Mouse (Mus musculus) myocyte (in vitro differentiated cells): ENCODE measurements at regions not wholly inside any gene's neighbourhood (a gene's known extent, or its start where the extent isn't known, plus 50 kb on each side); places are given as distances from the start of the nearest gene placed in this dataset.
A peak's percentile ranks its signal among the peaks of the same experiment; 100 is the strongest.

Experiments used
- H3K27me3 ChIP-seq: one replicate; pipeline ENCODE4 v1.6.1; 2011; ENCODE audit not compliant: control insufficient read depth, insufficient read depth, insufficient read length
- H3K36me3 ChIP-seq: one replicate; pipeline ENCODE4 v1.6.1; 2011; ENCODE audit not compliant: control insufficient read depth, insufficient read depth
- H3K4me2 ChIP-seq: one replicate; pipeline ENCODE4 v1.6.1; 2011; ENCODE audit warnings: low read depth, control low read depth
- H3K4me3 ChIP-seq: one replicate; pipeline ENCODE4 v1.5.1; 2011; ENCODE audit warnings: mild to moderate bottlenecking, control low read depth, moderate library complexity
- H3K79me2 ChIP-seq: one replicate; pipeline ENCODE4 v1.6.1; 2011; ENCODE audit not compliant: control insufficient read depth, insufficient read depth
- H3ac ChIP-seq: one replicate; pipeline ENCODE4 v1.6.1; 2011; ENCODE audit not compliant: control insufficient read depth, insufficient read length
- CEBPB ChIP-seq: IDR thresholded peaks from 2 replicates; pipeline ENCODE4 v1.6.1; 2011; ENCODE audit warnings: mild to moderate bottlenecking, moderate library complexity; ENCODE audit not compliant: poor library complexity, insufficient read depth, severe bottlenecking
- E2F4 ChIP-seq: IDR thresholded peaks from one replicate; pipeline ENCODE4 v1.6.1; 2011; ENCODE audit warnings: mild to moderate bottlenecking, control low read depth, moderate library complexity; ENCODE audit not compliant: insufficient read depth
- MAX ChIP-seq: IDR thresholded peaks from one replicate; pipeline ENCODE4 v1.6.1; 2011; ENCODE audit warnings: low read depth, mild to moderate bottlenecking, control low read depth
- MYOD1 ChIP-seq, 3 experiments: IDR thresholded peaks; one replicate each; pipeline ENCODE4 v1.6.1; 2011; ENCODE audit warnings: control low read depth in 2 of 3, low read depth in 2 of 3, mild to moderate bottlenecking in 2 of 3, moderate library complexity in 1 of 3; ENCODE audit not compliant: insufficient read length in 2 of 3, control insufficient read depth in 1 of 3
- MYOG ChIP-seq, 3 experiments: IDR thresholded peaks; one replicate each; pipeline ENCODE4 v1.6.1; 2011; ENCODE audit warnings: control low read depth in 2 of 3, low read depth in 2 of 3, mild to moderate bottlenecking in 2 of 3; ENCODE audit not compliant: insufficient read length in 2 of 3, control insufficient read depth in 1 of 3, insufficient read depth in 1 of 3
- POLR2A ChIP-seq: IDR thresholded peaks from one replicate; pipeline ENCODE4 v1.6.1; 2011; ENCODE audit warnings: low read depth, mild to moderate bottlenecking, control low read depth, moderate library complexity; ENCODE audit not compliant: insufficient read length
- POLR2AphosphoS2 ChIP-seq: IDR thresholded peaks from one replicate; pipeline ENCODE4 v1.6.1; 2011; ENCODE audit warnings: low read depth, control low read depth; ENCODE audit not compliant: insufficient read length
- REST ChIP-seq: IDR thresholded peaks from one replicate; pipeline ENCODE4 v1.6.1; 2011; ENCODE audit warnings: mild to moderate bottlenecking, control low read depth, moderate library complexity; ENCODE audit not compliant: insufficient read depth, insufficient read length
- SRF ChIP-seq: IDR thresholded peaks from one replicate; pipeline ENCODE4 v1.6.1; 2011; ENCODE audit warnings: low read depth; ENCODE audit not compliant: control insufficient read depth, insufficient read length
- TCF12 ChIP-seq: IDR thresholded peaks from one replicate; pipeline ENCODE4 v1.6.1; 2011; ENCODE audit warnings: mild to moderate bottlenecking, control low read depth; ENCODE audit not compliant: poor library complexity, insufficient read depth, severe bottlenecking
- TCF3 ChIP-seq: IDR thresholded peaks from one replicate; pipeline ENCODE4 v1.6.1; 2011; ENCODE audit warnings: low read depth, control low read depth; ENCODE audit not compliant: insufficient read length
- USF1 ChIP-seq: IDR thresholded peaks from one replicate; pipeline ENCODE4 v1.6.1; 2011; ENCODE audit warnings: low read depth, mild to moderate bottlenecking, control low read depth, moderate library complexity

GRCm38 (mm10) chr17:79472106-79472995 is 117.5 kb upstream of the Cdc42ep3 start:
- Histone ChIP-seq H3K4me3 (no peak overlapping the region), H3K27me3 (no peaks in the 10 kb centered on the region), H3K4me2 (no peak overlapping the region), H3K79me2 (no peaks in the 10 kb centered on the region), H3ac (no peak overlapping the region), H3K36me3 (no peaks in the 10 kb centered on the region)
- TF ChIP-seq SRF = no peak
- no peak for TF ChIP-seq USF1
- TF ChIP-seq POLR2AphosphoS2 = no peak
- no peak for TF ChIP-seq MYOD1 (IDR thresholded peaks at IDR 0.05; ENCODE audit: control insufficient read depth in 1 of 3, insufficient read length in 2 of 3, low read depth in 2 of 3)
- TF ChIP-seq MAX = no peak
- no peak for TF ChIP-seq TCF3
- no peak for TF ChIP-seq CEBPB
- TF ChIP-seq E2F4 = no peak
- no peak for TF ChIP-seq TCF12
- no peak for TF ChIP-seq POLR2A
- TF ChIP-seq MYOG (IDR thresholded peaks at IDR 0.05; ENCODE audit: control insufficient read depth in 1 of 3, insufficient read depth in 1 of 3, insufficient read length in 2 of 3, low read depth in 2 of 3) = no peak
- no peak for TF ChIP-seq REST

GRCm38 (mm10) chr17:79476671-79477070 is 121.8 kb upstream of the Cdc42ep3 start:
- Histone ChIP-seq H3K4me3 (no peak overlapping the region), H3K27me3 (no peaks in the 10 kb centered on the region), H3ac (no peak overlapping the region), H3K79me2 (no peaks in the 10 kb centered on the region), H3K4me2 (no peak overlapping the region), H3K36me3 (no peaks in the 10 kb centered on the region)
- no peak for TF ChIP-seq POLR2A
- peak; percentile 64 for TF ChIP-seq TCF12
- no peak for TF ChIP-seq REST
- TF ChIP-seq MYOD1 (IDR thresholded peaks at IDR 0.05; ENCODE audit: control insufficient read depth in 1 of 3, insufficient read length in 2 of 3, low read depth in 2 of 3) = peak; percentile 18 to 82 (median 68)
- TF ChIP-seq MYOG (IDR thresholded peaks at IDR 0.05; ENCODE audit: control insufficient read depth in 1 of 3, insufficient read depth in 1 of 3, insufficient read length in 2 of 3, low read depth in 2 of 3) = peak; percentile 53 to 94 (median 90)

GRCm38 (mm10) chr17:79481112-79481738 is 126.3 kb upstream of the Cdc42ep3 start:
- Histone ChIP-seq H3K36me3 (no peaks in the 10 kb centered on the region), H3K4me2 (no peak overlapping the region), H3ac (no peak overlapping the region), H3K27me3 (no peaks in the 10 kb centered on the region), H3K79me2 (no peaks in the 10 kb centered on the region), H3K4me3 (no peak overlapping the region)
- TF ChIP-seq TCF3 (no peak), SRF (no peak), POLR2A (no peak), USF1 (no peak), MAX (no peak), TCF12 (no peak), E2F4 (no peak), CEBPB (no peak), MYOD1 (IDR thresholded peaks at IDR 0.05; ENCODE audit: control insufficient read depth in 1 of 3, insufficient read length in 2 of 3, low read depth in 2 of 3) (no peak), POLR2AphosphoS2 (no peak)

GRCm38 (mm10) chr17:79481936-79482335 is 127.0 kb upstream of the Cdc42ep3 start:
- no peak overlapping the region for H3ac ChIP-seq
- no peaks in the 10 kb centered on the region for H3K36me3 ChIP-seq
- no peak overlapping the region for H3K4me2 ChIP-seq
- H3K27me3 ChIP-seq = no peaks in the 10 kb centered on the region
- TF ChIP-seq REST = no peak
- TF ChIP-seq E2F4 = no peak
- TF ChIP-seq POLR2A = no peak
- TF ChIP-seq TCF12 = no peak
- no peak for TF ChIP-seq MYOD1 (IDR thresholded peaks at IDR 0.05; ENCODE audit: control insufficient read depth in 1 of 3, insufficient read length in 2 of 3, low read depth in 2 of 3)
- TF ChIP-seq CEBPB = no peak
- TF ChIP-seq POLR2AphosphoS2 = no peak
- TF ChIP-seq USF1 = no peak
- no peak for TF ChIP-seq MYOG (IDR thresholded peaks at IDR 0.05; ENCODE audit: control insufficient read depth in 1 of 3, insufficient read depth in 1 of 3, insufficient read length in 2 of 3, low read depth in 2 of 3)
- TF ChIP-seq SRF = no peak
- no peak for TF ChIP-seq MAX
- TF ChIP-seq TCF3 = no peak
- no peak overlapping the region for H3K4me3 ChIP-seq
- no peaks in the 10 kb centered on the region for H3K79me2 ChIP-seq

- Histone ChIP-seq H3K4me2 (no peak overlapping the region), H3K36me3 (no peaks in the 10 kb centered on the region), H3ac (no peak overlapping the region), H3K4me3 (no peak overlapping the region), H3K27me3 (no peaks in the 10 kb centered on the region), H3K79me2 (no peaks in the 10 kb centered on the region)
- TF ChIP-seq E2F4 = no peak
- TF ChIP-seq TCF12 = no peak
- TF ChIP-seq CEBPB = no peak
- TF ChIP-seq TCF3 = no peak
- TF ChIP-seq MYOG (IDR thresholded peaks at IDR 0.05; ENCODE audit: control insufficient read depth in 1 of 3, insufficient read depth in 1 of 3, insufficient read length in 2 of 3, low read depth in 2 of 3) = no peak
- TF ChIP-seq MAX = no peak
- no peak for TF ChIP-seq MYOD1 (IDR thresholded peaks at IDR 0.05; ENCODE audit: control insufficient read depth in 1 of 3, insufficient read length in 2 of 3, low read depth in 2 of 3)
- no peak for TF ChIP-seq USF1
- TF ChIP-seq POLR2AphosphoS2 = no peak
- TF ChIP-seq REST = no peak
- TF ChIP-seq POLR2A = no peak
- no peak for TF ChIP-seq SRF
Observed at GRCm38 (mm10) chr17:79485239-79485638, 126.4 kb upstream of the Rmdn2 start.
